Mouse (Mus musculus): ENCODE measurements around the gene Hrk. TPM values are rescaled to one million over a fixed set of nuclear protein-coding genes. Genes with fewer than 3 reads are reported as not detected.

Hrk gene
- polyA plus RNA-seq, 1 experiment from 2014 or later: 0.21 TPM

- Histone ChIP-seq H3K4me2 (no peak overlapping the region), H3K36me3 (peaks cover 62% of the 10 kb centered on the region), H3K27me3 (no peaks in the 10 kb centered on the region), H3K9ac (no peak overlapping the region), H3K4me1 (peaks cover 13% of the 10 kb centered on the region; the same call in 1 of the 2 replicates), H3K27ac (no peak overlapping the region), H3K9me3 (no peaks in the 10 kb centered on the region), H3K4me3 (no peak overlapping the region)
- ATAC-seq (ENCODE audit: insufficient number of reproducible peaks, insufficient read depth, low FRiP score, low TSS enrichment, low read depth): no peak
- 75% methylated on average over 12 of the region's 12 CpGs for WGBS
Measured at GRCm38 (mm10) chr5:118143211-118144026, 21.0 kb upstream of the Hrk start.

- Histone ChIP-seq H3K4me1 (peaks cover 13% of the 10 kb centered on the region; the same call in 1 of the 2 replicates), H3K9me3 (no peaks in the 10 kb centered on the region), H3K36me3 (peaks cover 53% of the 10 kb centered on the region), H3K27ac (no peak overlapping the region), H3K4me3 (no peak overlapping the region), H3K9ac (no peak overlapping the region), H3K27me3 (no peaks in the 10 kb centered on the region), H3K4me2 (no peak overlapping the region)
- ATAC-seq (ENCODE audit: insufficient number of reproducible peaks, insufficient read depth, low FRiP score, low TSS enrichment, low read depth): no peak
- WGBS: 88% methylated on average over 4 of the region's 4 CpGs
Measured at GRCm38 (mm10) chr5:118144327-118144726, 20.1 kb upstream of the Hrk start.

GRCm38 (mm10) chr5:118144770-118145169 lies 19.7 kb upstream of the Hrk start:
- Histone ChIP-seq H3K36me3 (peaks cover 49% of the 10 kb centered on the region), H3K4me3 (no peak overlapping the region), H3K4me2 (no peak overlapping the region), H3K9me3 (no peaks in the 10 kb centered on the region), H3K27ac (no peak overlapping the region), H3K9ac (no peak overlapping the region), H3K4me1 (peaks cover 13% of the 10 kb centered on the region; the same call in 1 of the 2 replicates), H3K27me3 (no peaks in the 10 kb centered on the region)
- 86% methylated on average over 6 of the region's 6 CpGs for WGBS
- ATAC-seq (ENCODE audit: insufficient number of reproducible peaks, insufficient read depth, low FRiP score, low TSS enrichment, low read depth): no peak

- no peak overlapping the region for H3K9ac ChIP-seq
- H3K4me3 ChIP-seq: no peak overlapping the region
- no peak for ATAC-seq (ENCODE audit: insufficient number of reproducible peaks, insufficient read depth, low FRiP score, low TSS enrichment, low read depth)
- H3K4me1 ChIP-seq: peaks cover 13% of the 10 kb centered on the region; the same call in 1 of the 2 replicates
- no peaks in the 10 kb centered on the region for H3K27me3 ChIP-seq
- H3K9me3 ChIP-seq: no peaks in the 10 kb centered on the region
- H3K4me2 ChIP-seq: no peak overlapping the region
- H3K36me3 ChIP-seq: peaks cover 45% of the 10 kb centered on the region
- WGBS: 92% methylated on average over 3 of the region's 3 CpGs
- no peak overlapping the region for H3K27ac ChIP-seq
Measured at GRCm38 (mm10) chr5:118145458-118145857, 19.0 kb upstream of the Hrk start.

- Histone ChIP-seq H3K9ac (0 out of 2 replicates have a peak overlapping the region, but pooled peaks have one; percentile 8), H3K4me2 (no peak overlapping the region), H3K4me3 (no peak overlapping the region), H3K9me3 (no peaks in the 10 kb centered on the region), H3K27ac (no peak overlapping the region), H3K4me1 (peaks cover 13% of the 10 kb centered on the region; the same call in 1 of the 2 replicates), H3K36me3 (peaks cover 42% of the 10 kb centered on the region), H3K27me3 (no peaks in the 10 kb centered on the region)
- ATAC-seq (ENCODE audit: insufficient number of reproducible peaks, insufficient read depth, low FRiP score, low TSS enrichment, low read depth): no peak
- 70% methylated on average over 15 of the region's 15 CpGs for WGBS
Measured at GRCm38 (mm10) chr5:118145999-118146679, 18.3 kb upstream of the Hrk start.

GRCm38 (mm10) chr5:118147264-118147663 lies 17.2 kb upstream of the Hrk start:
- Histone ChIP-seq H3K4me2 (no peak overlapping the region), H3K9me3 (no peaks in the 10 kb centered on the region), H3K9ac (0 out of 2 replicates have a peak overlapping the region, but pooled peaks have one; percentile 16), H3K27me3 (no peaks in the 10 kb centered on the region), H3K27ac (no peak overlapping the region), H3K4me3 (no peak overlapping the region), H3K4me1 (peaks cover 13% of the 10 kb centered on the region; the same call in 1 of the 2 replicates), H3K36me3 (peaks cover 40% of the 10 kb centered on the region)
- no peak for ATAC-seq (ENCODE audit: insufficient number of reproducible peaks, insufficient read depth, low FRiP score, low TSS enrichment, low read depth)
- 82% methylated on average over 10 of the region's 10 CpGs for WGBS

GRCm38 (mm10) chr5:118149711-118150110 lies 14.7 kb upstream of the Hrk start:
- no peak for ATAC-seq (ENCODE audit: insufficient number of reproducible peaks, insufficient read depth, low FRiP score, low TSS enrichment, low read depth)

GRCm38 (mm10) chr5:118154839-118155564 lies 9.4 kb upstream of the Hrk start, which contains the start of gene Fbxw8:
Gene Fbxw8 (minus strand): TSS chr5:118155464.
- Histone ChIP-seq H3K36me3 (peaks cover 19% of the 10 kb centered on the region), H3K4me3 (peak within 1 kb of the TSS; percentile 95), H3K9ac (peak within 1 kb of the TSS; percentile 95), H3K4me1 (peaks cover 14% of the 10 kb centered on the region), H3K9me3 (no peaks in the 10 kb centered on the region), H3K27me3 (peaks cover 8% of the 10 kb centered on the region; the same call in 1 of the 2 replicates), H3K27ac (no peak within 1 kb of the TSS; the same call in 1 of the 2 replicates), H3K4me2 (peak within 1 kb of the TSS; percentile 74)
- WGBS: under 1% methylated on average over 67 of the region's 67 CpGs
- peak; percentile 68; the same call in 1 of the 2 replicates for ATAC-seq (ENCODE audit: insufficient number of reproducible peaks, insufficient read depth, low FRiP score, low TSS enrichment, low read depth)

More at GRCm38 (mm10) chr5:118149711-118150110, 14.7 kb upstream of the Hrk start:
- Histone ChIP-seq H3K4me2 (no peak overlapping the region), H3K27ac (no peak overlapping the region), H3K4me1 (peaks cover 27% of the 10 kb centered on the region), H3K9ac (no peak overlapping the region), H3K27me3 (no peaks in the 10 kb centered on the region), H3K9me3 (no peaks in the 10 kb centered on the region), H3K4me3 (no peak overlapping the region), H3K36me3 (peaks cover 33% of the 10 kb centered on the region)
- WGBS: 74% methylated on average over 3 of the region's 3 CpGs

- H3K9ac ChIP-seq: peak overlapping the region; percentile 95
- H3K36me3 ChIP-seq: peaks cover 16% of the 10 kb centered on the region
- 21% methylated on average over 9 of the region's 9 CpGs for WGBS
- H3K27me3 ChIP-seq: peaks cover 9% of the 10 kb centered on the region
- H3K4me1 ChIP-seq: peaks cover 14% of the 10 kb centered on the region
- ATAC-seq (ENCODE audit: insufficient number of reproducible peaks, insufficient read depth, low FRiP score, low TSS enrichment, low read depth): no peak
- H3K4me2 ChIP-seq: peak overlapping the region; percentile 74
- no peaks in the 10 kb centered on the region for H3K9me3 ChIP-seq
- no peak overlapping the region for H3K27ac ChIP-seq
- H3K4me3 ChIP-seq: peak overlapping the region; percentile 95
Measured at GRCm38 (mm10) chr5:118155565-118155947, 8.9 kb upstream of the Hrk start.

- H3K4me2 ChIP-seq: no peak overlapping the region
- H3K27ac ChIP-seq: no peak overlapping the region
- H3K9ac ChIP-seq: no peak overlapping the region
- H3K4me3 ChIP-seq: no peak overlapping the region
- no peaks in the 10 kb centered on the region for H3K9me3 ChIP-seq
- H3K27me3 ChIP-seq: peaks cover 22% of the 10 kb centered on the region
- H3K36me3 ChIP-seq: peaks cover 5% of the 10 kb centered on the region; the same call in 1 of the 2 replicates
- peaks cover 14% of the 10 kb centered on the region for H3K4me1 ChIP-seq
- WGBS: 60% methylated on average over 4 of the region's 4 CpGs
- ATAC-seq (ENCODE audit: insufficient number of reproducible peaks, insufficient read depth, low FRiP score, low TSS enrichment, low read depth): no peak
Measured at GRCm38 (mm10) chr5:118156976-118157375, 7.5 kb upstream of the Hrk start.

- Histone ChIP-seq H3K4me3 (no peak overlapping the region), H3K9me3 (no peaks in the 10 kb centered on the region), H3K4me1 (no peaks in the 10 kb centered on the region), H3K27ac (no peak overlapping the region), H3K27me3 (peaks cover 51% of the 10 kb centered on the region), H3K9ac (no peak overlapping the region), H3K4me2 (no peak overlapping the region), H3K36me3 (no peaks in the 10 kb centered on the region)
- no peak for ATAC-seq (ENCODE audit: insufficient number of reproducible peaks, insufficient read depth, low FRiP score, low TSS enrichment, low read depth)
- 47% methylated on average over 4 of the region's 4 CpGs for WGBS
Measured at GRCm38 (mm10) chr5:118160691-118161090, 3.8 kb upstream of the Hrk start.
